Mouse (Mus musculus): ENCODE measurements at regions not wholly inside any gene's neighbourhood (a gene's known extent, or its start where the extent isn't known, plus 50 kb on each side); places are given as distances from the start of the nearest gene placed in this dataset.

GRCm38 (mm10) chr5:118978921-118979630 is 418.6 kb downstream of the Med13l start:
- no peak for DNase-seq

- no peak for DNase-seq
These were observed 420.6 kb downstream of the Med13l start for GRCm38 (mm10) chr5:118981046-118981445.

GRCm38 (mm10) chr5:118984251-118984650 is 423.8 kb downstream of the Med13l start:
- no peak for DNase-seq

GRCm38 (mm10) chr5:118984797-118985408 is 424.4 kb downstream of the Med13l start:
- no peak for DNase-seq

DNA sequence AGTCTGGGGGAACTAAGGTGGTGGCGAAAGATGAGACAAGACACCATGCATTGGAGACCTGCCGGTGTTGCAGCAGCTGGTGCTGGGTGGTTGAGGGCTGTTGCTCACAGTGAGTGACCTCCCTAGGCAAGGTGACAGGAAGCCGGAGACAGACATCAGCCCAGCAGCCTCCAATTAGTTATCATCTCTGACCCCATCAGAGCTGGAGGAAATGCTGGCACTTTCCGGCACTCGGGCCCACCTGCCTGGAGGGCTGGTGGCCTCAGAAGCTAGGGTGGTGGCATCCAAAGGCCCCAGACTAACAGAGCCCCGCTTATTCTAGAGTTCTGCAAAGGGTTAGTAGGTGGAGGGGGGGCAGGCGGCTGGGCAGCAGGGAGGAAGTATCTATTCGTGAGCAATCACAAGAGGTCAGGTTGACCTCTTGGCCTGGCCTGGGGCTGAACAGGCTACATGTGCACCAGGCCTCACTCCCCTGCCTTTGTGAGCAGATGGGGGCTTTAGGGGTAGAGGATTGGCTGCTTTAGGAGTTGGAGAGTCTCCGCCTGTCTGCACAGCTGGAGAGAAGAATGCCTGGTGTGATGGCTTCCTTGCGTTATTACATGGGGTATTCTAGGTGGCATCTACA is 427.0 kb downstream of the Med13l start:
- DNase-seq = no peak

- DNase-seq = no peak
These were observed 438.6 kb downstream of the Med13l start for GRCm38 (mm10) chr5:118999124-118999523.

DNA sequence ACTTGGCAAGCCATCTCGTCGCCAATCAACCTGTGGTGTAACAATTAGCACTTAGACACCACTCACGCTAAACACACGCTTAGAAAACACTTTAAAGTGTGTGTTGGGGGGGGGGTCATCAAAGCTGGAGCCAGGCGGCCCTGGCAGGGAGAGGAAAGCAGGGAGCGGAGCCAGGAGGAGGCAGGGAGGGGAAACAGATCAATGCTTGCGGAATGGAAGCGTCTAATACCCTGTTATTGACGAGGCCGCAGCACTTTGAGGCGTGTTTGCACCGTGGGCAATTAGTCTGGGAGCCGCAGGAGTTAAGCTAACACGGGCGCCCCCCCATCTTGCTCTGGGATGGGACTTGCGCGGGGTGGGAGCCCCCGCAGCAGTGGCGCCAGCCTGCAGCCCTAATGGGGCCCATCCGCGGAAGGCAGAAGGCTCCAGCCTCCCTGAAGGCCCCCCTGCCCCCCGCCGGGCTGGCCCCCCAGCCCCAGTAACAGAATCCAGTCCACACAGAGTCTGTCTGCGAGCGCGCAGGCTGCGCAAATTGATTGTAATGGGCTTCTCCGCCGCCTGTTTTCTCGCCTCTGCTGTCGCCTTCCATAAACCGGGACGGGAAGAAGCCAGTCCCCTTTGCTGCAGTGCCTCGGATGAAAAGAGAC is 445.5 kb downstream of the Med13l start:
- DNase-seq = no peak

DNA sequence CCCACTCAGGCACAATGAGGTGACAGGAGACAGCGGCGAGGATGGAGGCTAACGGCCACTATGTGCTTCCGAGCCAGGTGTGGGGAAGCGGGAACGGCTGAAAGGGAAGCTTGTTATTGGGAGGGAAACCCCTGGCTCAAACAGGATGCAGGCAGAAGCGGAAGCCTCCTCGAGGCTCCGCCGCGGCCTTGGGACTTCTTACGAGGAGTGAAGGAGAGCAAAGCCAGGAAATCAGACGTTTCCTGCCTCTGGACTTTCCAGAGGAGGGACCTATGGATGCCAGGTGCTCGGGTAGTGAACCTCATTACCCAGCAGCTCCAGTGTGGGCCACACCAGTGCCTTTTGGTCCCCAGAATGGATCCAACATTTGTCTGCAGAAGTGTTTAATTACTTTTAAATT is 449.6 kb downstream of the Med13l start:
- no peak for DNase-seq

DNA sequence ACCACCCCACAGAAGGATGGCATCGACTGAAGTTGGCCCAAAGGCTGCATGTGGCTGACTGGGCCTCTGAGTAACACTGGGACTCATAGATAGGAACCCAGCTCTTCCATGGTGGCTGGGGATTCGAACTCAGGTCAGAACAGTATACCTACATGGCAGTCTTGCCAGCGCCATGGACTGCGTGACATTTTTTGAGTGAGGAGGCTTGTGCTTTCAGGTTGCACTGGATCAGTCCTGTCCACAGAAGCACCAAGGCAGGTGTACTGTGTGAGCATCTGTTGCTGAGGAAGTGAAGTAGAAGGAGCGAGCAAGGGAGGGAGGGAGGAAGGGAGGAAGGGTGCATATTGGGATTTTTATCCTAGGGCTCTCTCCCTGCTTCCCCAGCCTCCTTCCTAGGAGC is 454.7 kb downstream of the Med13l start:
- no peak for DNase-seq

DNA sequence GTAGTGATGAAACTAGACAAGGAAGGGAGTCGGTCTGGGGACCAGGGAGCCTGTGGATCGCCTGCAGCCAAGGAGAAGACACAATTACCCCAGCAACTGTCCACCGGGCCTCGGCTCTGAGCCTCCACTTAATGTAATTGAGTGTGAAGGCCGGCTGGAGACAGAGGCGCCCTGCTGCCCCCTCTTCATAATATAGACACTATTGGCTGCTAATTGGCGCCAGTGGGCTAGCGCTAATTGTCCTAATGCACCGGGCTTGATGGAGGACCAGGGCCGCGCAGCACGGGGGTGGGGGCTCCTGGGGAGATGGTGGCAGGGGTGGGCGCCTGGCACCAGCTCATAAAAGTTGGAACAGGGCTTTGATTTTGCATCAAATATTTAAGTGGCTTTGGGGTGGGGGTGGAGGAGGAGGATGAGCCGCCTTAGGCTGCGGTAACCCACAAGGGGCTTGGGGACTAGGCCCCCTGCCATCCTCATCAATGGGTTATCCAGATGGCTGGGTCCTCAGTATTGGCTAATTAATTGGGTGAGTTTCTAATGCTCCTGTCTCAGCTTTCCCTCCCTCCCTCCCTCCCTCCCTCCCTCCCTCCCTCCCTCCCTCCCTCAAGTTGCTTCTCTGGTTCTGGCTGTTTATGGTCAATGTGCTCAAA is 455.3 kb downstream of the Med13l start:
- no peak for DNase-seq

GRCm38 (mm10) chr5:119016420-119016819 is 455.9 kb downstream of the Med13l start:
- no peak for DNase-seq

GRCm38 (mm10) chr5:119023947-119024346 is 463.5 kb downstream of the Med13l start:
- DNase-seq = no peak

- no peak for DNase-seq
These were observed 471.6 kb downstream of the Med13l start for GRCm38 (mm10) chr5:119032051-119032450.

- DNase-seq = no peak
These were observed 484.1 kb downstream of the Med13l start for GRCm38 (mm10) chr5:119044548-119044947.

DNA sequence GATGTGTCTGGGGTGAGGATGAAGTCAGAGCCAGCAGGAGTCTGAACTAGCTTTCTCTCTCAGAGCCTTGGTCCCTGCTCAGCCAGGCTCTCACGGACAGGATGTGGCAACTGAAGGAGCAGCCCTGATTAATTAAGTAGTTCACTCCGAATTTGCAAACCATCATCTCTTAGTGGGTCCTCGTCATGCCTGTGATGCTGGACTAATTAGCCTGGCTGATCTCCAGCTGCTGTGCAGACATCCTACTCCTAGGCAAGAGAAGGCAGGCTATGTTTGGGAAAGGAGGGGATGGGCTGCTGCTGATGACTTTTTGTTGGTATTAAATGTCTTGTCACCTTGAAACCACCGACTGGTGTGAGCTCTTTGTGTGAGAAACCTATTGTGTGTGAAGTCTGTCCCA is 487.1 kb downstream of the Med13l start:
- no peak for DNase-seq

GRCm38 (mm10) chr5:119052354-119052996 is 492.0 kb downstream of the Med13l start:
- no peak for DNase-seq

DNA sequence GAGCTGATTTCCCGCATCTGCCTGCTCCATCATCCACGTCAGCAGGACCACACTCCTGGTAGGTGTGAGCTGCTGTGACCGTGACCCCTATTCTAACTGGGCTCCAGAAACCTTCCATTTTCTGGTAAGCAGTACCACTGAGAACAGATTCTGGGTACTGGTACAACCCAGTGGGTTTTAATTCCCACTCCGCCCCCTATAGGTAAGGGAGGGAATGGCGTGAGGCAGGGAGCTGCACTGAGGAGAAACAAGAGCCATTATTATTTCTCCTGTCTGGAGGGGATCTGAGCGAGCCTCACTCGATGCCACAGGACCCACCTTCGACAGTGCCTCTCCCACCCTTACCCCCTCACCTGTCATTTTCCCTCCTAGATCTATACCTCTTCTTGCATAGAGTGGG is 493.3 kb downstream of the Med13l start:
- DNase-seq = no peak

GRCm38 (mm10) chr5:119054393-119054792 is 493.9 kb downstream of the Med13l start:
- DNase-seq = no peak

DNA sequence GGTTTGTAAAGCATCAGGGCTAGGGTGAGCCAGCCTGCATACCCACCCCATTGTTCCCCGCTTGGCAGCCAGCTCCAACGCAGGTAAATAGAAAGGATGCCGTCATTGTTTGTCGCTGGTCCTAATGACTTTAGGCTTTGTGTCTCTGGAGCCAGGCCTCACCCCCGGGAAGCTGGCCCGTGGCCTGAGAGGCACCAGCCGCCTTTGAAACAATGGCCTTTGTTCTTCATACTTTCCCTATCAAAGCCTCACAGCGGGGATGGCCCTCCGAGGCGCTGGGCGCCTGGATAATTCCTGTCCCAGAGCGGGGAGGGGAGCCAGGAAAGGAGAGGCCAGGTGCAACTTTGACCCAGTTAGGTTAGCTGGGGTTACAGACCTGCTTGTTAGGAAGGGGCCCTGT is 495.0 kb downstream of the Med13l start:
- DNase-seq = peak; percentile 22

DNA sequence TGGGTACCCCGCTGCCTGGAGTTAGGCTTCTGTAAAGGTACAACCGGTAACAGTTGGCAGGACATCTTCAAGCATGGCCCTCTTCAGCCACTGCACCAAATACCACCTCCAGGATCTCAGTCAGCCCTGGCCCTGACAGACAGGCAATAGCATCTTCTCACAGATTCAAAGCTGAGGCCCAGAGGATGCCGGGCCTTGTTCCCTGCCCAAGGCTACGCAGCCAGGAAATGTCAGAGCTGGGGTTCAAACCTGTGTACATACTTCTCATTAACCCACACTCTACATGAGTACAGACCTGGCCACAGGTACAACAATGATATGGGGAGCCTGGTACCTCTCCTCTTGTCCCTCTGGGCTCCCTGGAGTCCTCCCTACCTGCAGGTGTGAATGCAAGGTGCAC is 497.3 kb downstream of the Med13l start:
- no peak for DNase-seq

DNA sequence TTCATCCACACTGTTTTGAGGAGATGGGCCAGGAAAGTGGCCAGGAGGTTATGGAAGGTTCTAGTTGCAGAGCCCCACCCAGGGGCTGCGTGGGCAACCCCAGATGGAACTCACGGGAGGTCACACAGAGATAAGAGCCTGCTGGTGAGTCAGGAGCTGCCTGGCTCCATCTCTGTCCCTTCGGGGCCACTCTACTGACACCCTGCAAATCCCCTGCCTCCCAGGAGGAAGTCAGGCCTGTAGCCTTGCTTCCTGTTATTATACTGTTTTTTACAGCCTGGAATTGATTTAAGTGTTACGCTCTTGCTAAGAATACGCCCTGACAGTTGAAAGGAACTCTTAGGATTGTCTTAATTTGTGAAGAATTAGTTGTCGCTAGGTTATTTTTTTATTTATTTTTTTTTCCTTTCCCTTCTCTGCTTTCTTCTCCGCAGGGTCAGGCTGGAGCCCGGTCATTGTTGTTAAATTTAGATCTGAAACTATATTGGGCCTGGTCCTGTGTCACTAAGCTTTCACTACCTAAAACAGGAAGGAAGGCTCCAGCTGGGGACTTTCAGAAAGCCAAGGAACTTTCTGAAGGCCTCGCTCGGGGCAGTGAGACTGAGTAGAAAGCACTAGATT is 497.9 kb downstream of the Med13l start:
- DNase-seq = no peak

DNA sequence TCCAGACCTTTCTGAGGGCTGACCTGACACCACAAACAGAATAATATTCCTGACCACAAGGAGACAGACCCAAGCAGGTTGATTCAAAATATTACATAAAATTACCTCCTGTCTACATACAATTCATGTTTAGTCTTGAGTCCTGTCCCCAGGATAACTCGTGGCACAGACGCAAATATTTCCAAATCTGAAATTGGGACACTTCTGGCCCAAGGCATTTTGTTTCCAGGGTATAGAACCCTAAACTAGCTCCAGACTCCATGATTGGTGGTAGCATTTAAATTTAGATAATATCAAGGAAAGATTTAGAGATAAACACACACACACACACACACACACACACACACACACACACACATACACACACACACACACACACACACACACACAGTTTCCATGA is 498.7 kb downstream of the Med13l start:
- no peak for DNase-seq

Data from cerebellum, adult 8-10 months (tissue).